Mouse (Mus musculus) G1E (cell line): ENCODE data around the gene March9.

ENCODE experiments used
- CTCF ChIP-seq: IDR thresholded peaks from 2 replicates; pipeline ENCODE4 v1.5.1; 2012; ENCODE audit warnings: low read depth, low read length, inconsistent platforms, mixed read lengths
- GATA1 ChIP-seq: IDR thresholded peaks from 2 replicates; pipeline ENCODE4 v1.6.1; 2012; ENCODE audit warnings: borderline replicate concordance, low read length, inconsistent platforms, mixed read lengths
- GATA2 ChIP-seq: IDR thresholded peaks from 2 replicates; pipeline ENCODE4 v1.6.1; 2012; ENCODE audit warnings: low read depth, low read length, inconsistent platforms, borderline replicate concordance
- POLR2AphosphoS5 ChIP-seq: IDR thresholded peaks from 2 replicates; pipeline ENCODE4 v1.6.1; 2012; ENCODE audit warnings: low read depth, low read length, inconsistent platforms; ENCODE audit not compliant: insufficient replicate concordance
- TAL1 ChIP-seq: conservative IDR thresholded peaks from 2 replicates; pipeline ENCODE4 v1.6.1; 2012; ENCODE audit warnings: low read depth, low read length, inconsistent platforms, mixed read lengths

- TF ChIP-seq CTCF (no peak), POLR2AphosphoS5 (no peak), GATA2 (no peak), TAL1 (no peak), GATA1 (no peak)
Measured at GRCm38 (mm10) chr10:127062503-127062902, 2.5 kb upstream of the March9 start.
